Mouse (Mus musculus) spleen, postnatal 36 days (tissue): ENCODE results near the gene Atg7.

Experiments
- DNase-seq, 2 experiments: peaks; one replicate each; pipeline ENCODE4 v3.0.0; 2022; ENCODE audit warnings: low spot score in 2 of 2, mixed read lengths in 1 of 2

The Atg7 gene

DNA sequence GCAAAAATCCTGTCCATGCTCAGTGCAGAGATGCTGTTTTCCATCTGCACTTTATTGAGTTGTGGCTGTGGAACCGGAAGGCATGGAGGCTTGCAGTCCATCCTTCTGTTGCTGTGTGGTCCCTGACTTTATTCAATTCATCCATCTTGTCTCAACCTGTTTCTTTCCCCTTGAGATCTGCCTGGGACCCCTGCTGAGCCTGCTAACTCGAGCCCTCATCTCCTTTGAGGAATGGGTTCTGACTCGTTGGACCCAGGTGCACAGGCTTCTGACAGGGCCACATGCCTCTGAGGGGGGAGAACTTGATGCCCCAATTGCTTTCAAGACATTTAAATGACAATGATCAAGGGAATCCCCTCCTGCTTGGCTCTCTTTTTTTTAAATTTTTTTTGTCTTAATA lies 143.6 kb downstream of the Atg7 start:
- DNase-seq: no peak

DNA sequence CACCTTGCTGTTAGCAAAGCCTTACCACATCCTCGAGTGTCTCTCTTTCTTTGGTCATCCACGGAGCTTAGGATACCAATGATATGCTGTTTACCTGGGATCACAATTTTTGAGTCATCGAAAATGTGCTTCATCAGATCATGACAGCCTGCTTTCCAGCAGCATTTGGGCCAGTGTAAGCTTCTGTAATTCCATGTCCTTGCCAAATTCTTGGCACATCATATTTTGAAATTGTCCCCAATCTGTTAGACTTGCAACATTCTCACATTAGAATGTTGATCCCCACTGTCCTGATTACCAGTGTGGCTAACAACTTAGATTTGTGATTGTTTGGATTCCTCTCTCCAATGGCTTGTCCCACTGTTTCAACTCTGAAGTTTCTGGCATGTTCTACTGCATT lies 144.7 kb downstream of the Atg7 start:
- DNase-seq: no peak

DNA sequence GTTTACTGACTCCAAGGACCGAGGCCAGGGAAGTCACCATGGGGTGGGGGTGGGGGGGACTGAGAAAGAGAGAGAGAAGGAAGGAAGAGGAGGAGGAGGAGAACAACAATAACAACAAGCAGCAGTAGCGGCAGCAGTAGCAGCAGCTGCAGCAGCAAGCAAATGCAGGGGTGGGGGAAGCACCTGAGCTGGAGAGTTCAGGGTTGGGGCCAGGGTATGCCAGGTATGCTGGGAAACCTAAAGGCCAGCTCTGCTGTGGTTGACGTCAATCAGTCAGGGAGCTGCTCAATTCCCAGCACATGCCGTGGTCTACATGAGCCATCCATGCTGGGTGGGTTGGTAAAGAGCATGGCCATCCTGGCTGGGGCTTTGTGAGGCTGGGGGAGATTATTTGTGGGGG lies 145.8 kb downstream of the Atg7 start:
- DNase-seq: no peak

DNA sequence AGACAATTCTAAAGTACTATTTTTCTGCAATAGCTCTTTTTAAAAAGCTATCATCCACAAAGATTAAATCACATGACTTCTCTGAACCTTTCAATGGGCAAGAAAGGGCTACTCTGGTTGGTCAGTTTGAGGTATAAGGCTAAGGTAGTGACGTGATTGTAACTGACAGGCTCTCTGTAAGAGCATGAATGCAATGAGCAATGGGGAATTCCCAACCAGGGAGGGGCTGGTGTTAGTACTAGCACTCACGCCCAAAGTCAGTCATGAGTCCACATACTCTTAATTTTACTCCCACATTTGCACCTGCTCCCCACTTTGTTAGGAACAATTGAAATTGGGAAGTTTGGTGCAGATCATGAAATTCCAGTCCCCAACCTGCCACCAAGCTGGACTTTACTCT lies 147.2 kb downstream of the Atg7 start:
- DNase-seq: no peak

DNA sequence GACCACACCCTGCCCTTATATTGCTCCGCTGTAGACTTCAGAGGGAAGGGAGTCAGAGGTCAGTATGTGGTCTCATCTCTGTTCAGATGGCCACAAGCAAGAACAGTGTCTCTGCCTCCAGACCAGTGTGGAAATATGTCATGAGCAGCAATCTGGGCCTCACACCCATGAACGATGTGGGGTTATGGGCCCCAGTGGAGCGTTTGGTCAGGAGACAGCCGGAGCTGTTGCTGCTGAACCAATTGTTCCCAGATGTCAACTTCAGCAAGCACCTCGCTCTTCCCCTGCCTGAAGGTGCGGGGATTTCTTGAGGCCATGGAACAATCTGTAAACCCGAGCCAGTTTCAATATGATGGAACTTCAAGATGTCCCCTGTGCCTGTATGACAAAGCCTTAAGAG lies 148.0 kb downstream of the Atg7 start:
- DNase-seq: no peak

DNA sequence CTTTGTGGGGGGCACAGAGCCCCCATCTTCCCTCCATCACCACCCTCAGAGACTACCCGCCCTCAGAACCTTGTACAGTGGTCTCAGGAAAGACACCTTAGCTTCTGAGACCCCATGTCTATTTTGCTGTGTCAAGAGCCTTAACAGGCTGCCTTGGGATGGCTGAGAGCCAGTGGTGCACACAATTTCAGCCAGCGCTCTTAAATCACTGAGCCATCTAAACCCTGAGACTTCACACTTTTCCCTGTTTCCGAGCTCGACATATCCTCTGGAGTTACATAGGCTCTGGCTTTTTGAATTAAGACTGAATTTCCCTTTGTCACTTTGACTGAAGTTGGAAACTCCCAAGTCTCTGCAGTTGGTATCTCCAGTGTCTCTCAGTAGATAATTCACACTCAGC lies 148.9 kb downstream of the Atg7 start:
- DNase-seq: no peak

DNA sequence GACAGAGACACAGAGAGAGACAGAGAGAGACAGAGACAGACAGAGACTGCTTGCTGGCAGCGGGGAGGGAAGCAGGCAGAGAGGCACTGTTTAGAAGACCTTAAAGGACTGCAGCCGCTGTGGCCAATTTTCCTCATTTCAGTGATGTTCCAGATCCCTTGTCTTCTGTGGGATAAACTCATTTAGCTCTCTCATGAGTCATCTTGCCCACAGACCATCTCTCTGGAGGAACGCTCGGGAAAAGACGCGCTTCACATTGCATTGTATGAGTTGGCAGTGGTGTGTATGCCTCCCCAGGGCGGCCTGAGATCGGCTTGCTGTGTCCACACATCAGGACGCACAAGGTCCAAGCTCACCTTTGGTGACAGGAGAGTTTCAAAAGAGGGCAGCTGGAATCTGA lies 151.8 kb downstream of the Atg7 start:
- DNase-seq: no peak

DNA sequence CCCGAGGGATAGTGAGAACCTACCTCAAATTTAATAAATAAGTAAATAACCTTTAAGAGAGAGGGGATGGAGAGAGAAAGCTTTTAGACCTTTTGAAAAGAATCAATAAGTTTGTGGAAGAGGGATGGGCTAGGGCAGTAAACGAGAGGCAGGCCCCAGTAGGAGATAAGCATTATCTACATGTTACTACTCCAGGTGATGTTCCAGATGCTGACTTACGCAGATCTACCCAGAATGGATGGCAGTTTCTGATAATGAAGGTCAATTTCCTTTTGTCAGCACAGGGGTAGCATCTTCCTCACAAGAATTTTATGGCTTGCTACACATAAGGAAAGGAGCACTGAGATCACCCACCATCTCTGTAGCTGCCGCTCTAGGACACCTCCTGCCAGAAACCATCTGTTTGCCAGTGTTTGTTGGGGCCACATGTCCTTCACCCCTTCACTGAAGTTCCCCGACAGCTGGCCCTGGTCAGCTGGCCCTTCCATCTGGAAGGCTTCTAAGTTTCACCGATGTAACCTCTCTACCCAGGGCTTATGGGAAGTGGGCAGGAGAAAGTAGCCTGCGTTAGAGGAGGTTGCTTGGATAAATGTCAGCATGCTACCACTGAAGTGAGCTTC lies 152.9 kb downstream of the Atg7 start:
- DNase-seq: no peak

DNA sequence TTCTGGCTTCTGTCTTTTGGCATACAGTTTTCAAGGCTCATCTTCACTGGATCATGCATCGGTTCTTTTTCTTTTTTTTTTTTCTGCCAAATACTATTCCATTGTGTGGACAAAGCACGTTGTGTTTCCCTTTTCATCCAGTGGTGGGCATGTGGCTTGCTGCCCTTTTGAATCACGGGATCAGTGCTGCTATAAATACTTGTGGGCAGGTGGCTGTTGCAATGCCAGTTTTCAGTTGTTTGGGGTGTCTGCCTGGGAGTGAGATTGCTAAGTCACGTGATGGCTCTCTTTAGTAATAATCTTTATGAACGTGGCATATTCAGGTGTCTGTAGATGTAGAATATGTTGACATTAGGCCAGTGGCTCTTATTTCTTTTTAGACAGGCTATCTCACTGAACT lies 155.0 kb downstream of the Atg7 start:
- DNase-seq: no peak

DNA sequence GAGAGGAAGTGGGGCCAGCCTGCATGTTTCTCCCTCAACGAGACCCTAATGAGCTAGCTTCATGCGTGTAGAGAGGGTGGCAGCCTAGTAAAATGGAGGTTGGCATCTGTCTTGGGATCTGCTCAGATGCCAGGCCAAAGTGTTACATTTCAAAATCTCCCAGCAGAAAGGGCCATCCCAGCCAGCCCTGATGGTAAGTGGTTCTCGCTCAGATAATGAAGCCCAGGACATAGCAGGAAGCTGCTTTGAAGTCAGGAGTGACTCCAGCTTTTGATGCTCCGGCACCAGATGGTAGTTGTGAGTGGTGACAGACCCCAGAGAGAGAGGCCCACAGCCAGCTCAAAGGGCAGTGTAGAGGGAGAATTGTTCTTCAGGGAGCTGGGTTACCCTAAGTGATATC lies 155.8 kb downstream of the Atg7 start:
- no peak for DNase-seq

DNA sequence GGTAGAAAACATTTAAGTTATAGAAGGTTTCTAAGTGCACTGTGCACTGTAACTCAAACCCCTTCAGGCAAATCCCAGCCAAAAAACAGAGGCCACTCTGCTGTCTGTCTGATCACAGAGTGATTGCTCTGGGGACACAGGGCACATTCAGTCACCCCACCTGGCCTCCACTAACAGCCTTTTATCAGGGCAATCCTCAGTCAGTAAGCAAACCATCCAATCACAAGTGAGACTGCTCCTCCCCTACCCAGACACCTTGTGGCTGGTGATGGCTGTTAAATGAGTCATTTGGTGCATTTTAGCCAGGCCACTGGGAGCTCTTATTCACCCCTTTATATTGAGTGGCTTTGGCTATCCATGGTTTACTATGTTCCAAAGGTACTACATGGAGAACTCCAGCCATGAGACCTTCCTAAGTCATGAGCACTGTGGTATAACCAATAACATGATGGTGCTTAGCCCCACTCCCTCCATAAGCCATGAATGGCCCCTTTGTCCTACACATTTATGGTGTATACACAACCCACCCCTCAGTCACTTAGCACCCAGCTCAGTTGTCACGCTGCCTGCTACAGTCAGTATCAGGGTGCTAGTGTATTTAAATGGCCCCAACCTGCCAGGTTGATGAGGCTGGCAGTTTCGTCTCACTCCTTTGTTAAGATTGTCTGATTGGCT lies 157.5 kb downstream of the Atg7 start:
- DNase-seq: no peak

DNA sequence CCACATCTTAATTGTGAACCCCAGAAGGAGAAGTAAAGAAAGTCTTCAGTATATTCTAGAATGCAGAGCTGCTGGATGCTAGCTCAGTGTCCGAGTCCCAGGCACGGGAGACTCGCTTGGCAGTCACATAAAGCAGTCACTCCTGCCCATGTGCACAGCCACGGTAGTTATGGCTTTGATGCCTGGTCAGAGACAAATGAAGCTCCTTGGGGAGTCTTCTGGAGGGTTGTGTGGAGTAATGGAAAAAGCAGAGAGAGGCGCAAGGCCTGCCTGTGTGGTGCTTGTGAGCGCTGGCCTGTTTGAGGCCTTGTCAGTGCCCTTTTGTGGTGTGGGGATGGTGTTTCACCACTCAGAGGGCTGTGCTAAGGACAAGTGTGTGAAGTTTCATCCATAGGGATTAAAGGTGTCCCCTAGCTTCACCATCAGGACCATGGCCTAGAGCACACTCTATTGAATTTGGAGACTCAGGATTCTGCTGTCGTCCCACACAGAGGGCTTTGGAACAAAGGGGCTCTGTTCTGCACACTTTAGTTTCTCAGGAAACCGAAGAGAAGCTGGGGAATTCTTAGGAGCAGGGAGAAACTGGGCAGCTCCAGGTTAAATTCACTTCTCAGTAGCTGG lies 161.1 kb downstream of the Atg7 start:
- DNase-seq: no peak

DNA sequence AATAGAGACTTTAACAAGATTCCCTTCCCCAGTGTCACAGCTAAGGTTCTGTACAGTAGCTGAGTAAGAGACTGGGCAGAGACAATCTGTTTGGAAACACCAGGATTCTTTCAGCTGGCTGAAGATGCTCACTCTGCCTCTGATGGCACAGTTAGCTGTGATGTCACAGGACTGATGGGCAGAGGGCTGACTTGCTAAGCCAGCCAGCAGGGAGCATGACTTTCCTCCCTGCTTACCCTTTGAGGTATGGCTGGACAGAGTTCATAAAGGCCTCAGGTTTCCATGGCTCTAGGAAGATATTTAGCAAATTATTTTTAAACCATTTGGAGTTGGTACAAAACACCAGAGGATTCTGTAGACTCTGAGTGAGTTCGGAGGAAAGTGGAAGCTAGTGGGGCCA lies 162.0 kb downstream of the Atg7 start:
- no peak for DNase-seq

DNA sequence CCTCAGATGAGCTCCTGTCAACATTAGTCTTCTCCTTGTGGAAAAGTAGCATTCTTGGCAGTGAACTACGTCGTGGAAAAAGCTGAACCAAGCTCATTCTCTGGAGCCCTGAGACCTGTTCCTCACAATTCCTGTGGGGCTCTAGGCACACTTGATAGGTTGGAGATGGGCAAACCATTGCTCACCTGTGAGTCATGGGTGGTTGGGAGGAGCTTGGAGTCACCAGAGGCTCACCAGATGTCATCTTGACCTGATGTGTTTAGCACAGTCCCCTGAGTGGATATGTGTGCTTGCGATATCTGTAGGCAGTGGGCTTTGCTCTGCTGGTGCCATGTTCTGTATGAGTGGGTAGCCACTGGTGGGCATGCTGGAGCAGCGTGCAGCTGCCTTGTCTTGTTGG lies 163.0 kb downstream of the Atg7 start:
- no peak for DNase-seq

DNA sequence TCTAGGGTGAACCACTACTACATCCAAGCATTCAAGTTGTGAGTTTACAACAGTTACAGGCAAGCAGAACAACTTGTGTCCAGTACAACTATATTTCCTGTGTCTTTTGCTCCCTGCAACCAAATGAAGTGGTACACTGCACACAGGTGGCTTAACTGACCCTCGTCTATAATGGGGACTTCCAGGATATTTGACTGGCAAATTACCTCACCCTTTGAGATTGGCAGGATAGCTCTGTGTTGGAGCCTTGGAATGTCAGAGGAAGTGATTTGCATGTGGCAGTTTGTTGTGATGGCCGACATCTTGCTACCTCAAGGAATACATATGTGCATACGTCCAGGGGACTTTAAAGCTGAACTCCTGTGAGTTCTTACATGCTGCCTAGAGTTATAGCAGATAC lies 164.6 kb downstream of the Atg7 start:
- no peak for DNase-seq

DNA sequence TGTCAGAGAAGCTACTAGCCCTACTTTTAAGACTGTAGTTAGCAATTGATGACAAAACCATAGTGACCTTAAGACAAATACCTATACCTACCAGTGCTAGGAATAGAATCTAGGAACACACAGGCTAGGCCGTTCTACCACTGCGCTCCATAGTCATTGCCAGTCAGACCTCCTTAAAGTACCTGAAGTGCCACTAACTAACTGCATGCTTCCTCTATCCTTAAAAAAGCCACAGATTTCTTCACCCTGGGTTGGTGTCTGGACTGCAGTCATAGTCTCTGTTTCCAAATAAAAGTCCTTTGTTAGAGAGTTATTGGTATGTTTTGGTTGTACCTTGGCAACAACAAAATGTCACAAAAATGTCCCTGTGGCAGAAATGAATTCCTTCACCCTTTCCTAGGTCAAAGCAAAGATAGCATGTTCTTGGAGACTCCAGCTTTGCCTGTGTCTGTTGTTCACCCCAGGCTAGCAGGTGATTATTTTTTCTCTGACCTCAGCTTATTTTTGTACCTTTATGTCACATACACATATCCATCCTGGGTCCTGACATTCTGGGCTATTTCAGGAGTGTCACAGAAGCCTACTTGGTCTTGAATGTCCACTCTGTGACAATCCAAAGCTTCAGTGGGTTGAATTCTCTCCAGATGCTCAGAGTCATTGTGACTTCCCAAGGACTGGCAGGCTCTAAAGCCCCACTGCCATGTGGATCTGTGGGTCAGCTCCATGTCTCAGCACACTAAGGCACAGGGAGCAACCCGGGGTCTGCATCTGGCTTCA lies 165.9 kb downstream of the Atg7 start:
- no peak for DNase-seq

DNA sequence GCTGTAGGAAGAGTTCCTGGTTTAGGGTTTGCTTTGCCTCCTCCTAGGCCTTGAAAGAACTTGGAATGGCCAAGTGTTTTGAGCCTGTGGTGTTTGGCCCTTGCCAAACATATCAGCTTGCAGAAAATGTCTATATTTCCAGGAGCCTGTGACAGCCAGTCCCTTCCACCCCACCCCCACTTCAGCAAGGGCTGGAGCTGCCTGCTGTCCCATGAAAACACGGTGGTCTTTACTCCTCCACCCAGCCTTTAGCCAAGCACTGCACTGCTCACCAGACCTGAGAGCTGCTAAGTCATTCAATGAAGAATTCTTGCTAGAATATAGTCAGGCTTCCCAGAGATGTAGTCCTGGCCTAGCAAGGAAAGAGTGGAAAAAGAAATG lies 166.5 kb downstream of the Atg7 start:
- DNase-seq: no peak

DNA sequence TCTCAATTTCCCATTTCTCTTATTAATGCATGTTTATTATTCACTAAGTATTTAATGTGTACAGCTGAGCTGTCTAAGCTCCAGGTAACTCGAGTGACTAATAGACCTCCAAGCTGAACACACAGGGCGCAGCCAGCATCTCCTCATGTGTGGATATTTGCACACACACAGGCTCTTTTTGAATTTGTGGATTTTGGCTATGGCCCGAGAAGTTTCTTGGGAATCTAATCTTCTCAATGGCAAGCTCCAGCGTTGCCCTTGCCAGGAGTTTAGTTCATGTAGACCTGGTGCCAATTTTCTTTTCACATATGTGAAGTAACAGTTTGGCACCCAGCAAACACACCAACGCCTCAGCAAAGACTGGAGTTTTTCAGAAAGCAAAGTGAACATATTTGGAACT lies 169.4 kb downstream of the Atg7 start:
- no peak for DNase-seq

DNA sequence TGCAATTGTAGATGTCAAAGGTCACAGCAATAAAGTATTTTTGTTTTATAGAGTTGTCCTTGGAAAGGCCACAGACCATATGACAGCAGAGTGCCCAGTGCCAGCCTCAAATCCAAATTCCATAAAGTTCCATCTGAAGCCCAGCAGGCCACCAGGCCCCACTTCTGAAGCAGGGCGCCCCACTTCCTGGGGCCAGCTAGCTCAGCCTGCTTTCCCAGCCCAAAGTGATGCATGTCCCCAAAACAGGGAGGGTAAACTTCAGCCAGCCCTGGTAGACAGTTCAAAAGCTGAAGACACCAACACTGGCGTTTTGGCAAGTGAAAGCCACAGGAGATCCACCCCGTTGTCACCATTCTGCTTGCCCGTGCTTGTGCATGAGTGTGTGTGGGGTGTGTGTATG lies 169.9 kb downstream of the Atg7 start:
- no peak for DNase-seq

DNA sequence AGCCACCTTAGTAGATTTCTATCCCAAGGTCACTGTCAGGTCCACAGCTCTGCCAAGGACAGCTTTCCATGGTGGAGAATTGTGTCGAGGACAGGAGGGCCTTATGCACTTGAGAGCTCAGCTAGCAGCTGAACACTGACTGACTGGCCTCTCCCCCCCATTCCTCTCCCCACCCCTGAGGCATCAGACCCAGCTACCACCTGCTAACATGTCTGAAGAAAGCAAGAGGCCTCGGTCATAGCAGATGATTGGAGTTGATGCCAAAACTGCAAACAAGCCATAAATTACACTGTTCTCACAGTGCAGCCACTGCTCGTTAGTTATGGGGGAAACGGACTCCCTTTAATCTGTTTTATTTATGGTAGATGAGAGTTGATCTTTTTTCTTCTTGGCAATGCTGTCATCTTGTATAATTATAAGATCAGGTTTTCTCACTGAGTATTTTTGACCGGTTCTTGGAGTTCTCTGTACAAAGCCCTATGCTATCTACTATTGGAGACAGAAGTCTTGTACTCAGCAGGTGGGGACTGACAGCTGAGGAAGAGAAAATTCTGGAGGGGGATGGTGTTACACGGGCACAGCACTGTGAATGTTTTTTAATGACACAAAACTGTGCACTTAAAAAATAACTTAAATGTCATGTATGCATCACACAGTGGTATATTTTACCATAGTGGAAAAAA lies 171.4 kb downstream of the Atg7 start:
- no peak for DNase-seq

DNA sequence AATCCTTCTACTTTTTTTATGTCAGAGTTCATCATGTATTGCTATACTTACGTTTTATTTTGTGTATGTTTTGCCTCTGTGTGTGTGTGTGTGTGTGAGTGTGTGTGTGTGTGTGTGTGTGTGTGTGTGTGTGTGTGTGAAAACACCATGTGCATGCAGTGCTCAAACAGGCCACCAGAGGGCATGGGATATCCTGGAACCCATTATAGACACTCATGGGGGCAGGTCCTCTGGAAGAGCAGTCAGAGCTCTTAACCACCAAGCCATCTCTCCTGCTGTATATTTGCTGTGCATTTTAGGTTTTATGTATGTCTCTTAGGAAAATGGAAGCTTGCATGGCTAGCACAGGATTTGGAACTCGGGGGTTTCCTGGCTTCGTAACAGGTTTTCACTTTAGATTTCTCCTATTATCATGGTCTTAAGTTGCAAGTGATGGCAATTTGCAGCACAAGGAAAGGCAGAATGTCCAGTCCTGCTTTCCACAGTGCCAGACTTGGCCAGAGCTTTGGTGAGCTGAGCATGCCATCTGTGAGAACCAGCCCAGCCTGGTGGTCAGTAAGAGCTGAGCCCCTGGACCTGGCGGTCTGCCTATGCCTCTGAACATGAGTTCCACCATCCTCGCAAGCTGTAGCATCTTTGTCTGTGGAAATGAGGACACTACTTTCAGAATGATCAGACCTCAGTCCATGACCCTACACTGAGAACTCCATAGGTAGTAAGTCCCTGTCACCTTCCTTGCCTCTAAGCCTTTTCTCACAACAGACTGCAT lies 172.2 kb downstream of the Atg7 start:
- DNase-seq: no peak

DNA sequence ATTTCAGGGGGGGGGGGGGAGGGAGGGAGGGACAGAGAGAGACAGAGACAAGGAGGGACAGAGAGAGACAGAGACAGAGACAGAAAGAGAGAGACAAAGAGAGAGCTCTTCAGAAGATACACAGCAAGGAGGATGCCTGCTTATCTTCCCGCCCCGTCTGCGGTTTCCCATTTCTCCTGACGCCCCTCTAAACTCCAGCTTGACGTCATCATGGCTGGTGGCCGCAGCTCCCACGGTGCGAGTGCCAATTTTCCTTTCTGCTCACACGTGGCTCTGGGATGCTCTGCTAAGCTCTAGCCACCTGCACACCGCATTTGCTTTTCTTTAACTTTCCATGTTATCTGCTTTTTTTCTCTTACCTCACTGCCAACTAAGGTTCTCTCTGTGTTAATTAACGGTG lies 175.1 kb downstream of the Atg7 start:
- no peak for DNase-seq
